8 mouse cellular contexts compared by ENCODE assay signal in genomic region chr6:120539132-120539759, GRCm38 (mm10). TPM values are rescaled to one million over a fixed set of nuclear protein-coding genes. Genes with fewer than 3 reads are reported as not detected.
DNase-seq lines count a peak whose midpoint lies in the region; ATAC-seq and TF ChIP-seq lines count a peak whose summit lies in the region.

No protein-coding gene starts in this region.

- ATAC-seq in heart, embryonic 11.5 days (replicated peaks; ENCODE audit: insufficient number of reproducible peaks, low FRiP score, low TSS enrichment), result peak; percentile 79
- peak; percentile 92 for ATAC-seq in kidney, embryonic 15.5 days (replicated peaks; ENCODE audit: low FRiP score)
- ATAC-seq in liver, embryonic 11.5 days (replicated peaks; ENCODE audit: low FRiP score), result peak; percentile 85
- ATAC-seq in stomach, embryonic 14.5 days (ENCODE audit: insufficient number of reproducible peaks, insufficient read depth, low FRiP score, low read depth), result peak; percentile 86

- H3K79me3 ChIP-seq in C2C12 (ENCODE audit: low read depth), result no peaks in the 10 kb centered on the region

- no peaks in the 10 kb centered on the region for H3K9me3 ChIP-seq in heart, embryonic 11.5 days (replicated peaks; ENCODE audit: control insufficient read depth, low read length)
- no peaks in the 10 kb centered on the region for H3K9me3 ChIP-seq in kidney, embryonic 15.5 days (replicated peaks)
- no peaks in the 10 kb centered on the region for H3K9me3 ChIP-seq in liver, embryonic 11.5 days (ENCODE audit: control insufficient read depth, low read length)
- H3K9me3 ChIP-seq in stomach, embryonic 14.5 days (ENCODE audit: control insufficient read depth, low read depth, low read length), result no peaks in the 10 kb centered on the region

- peak; percentile 82 for TF ChIP-seq CTCF in C2C12 (IDR thresholded peaks at IDR 0.05; ENCODE audit: control insufficient read depth, insufficient read depth, insufficient read length)
- peak; percentile 94 for TF ChIP-seq CTCF in embryonic fibroblast, embryonic 13.5 days (IDR thresholded peaks at IDR 0.05; ENCODE audit: borderline replicate concordance, insufficient read depth, low read length)

- H3K4me1 ChIP-seq in embryonic fibroblast, embryonic 13.5 days (ENCODE audit: control insufficient read depth, insufficient read depth, low read length), result no peaks in the 10 kb centered on the region
- H3K4me1 ChIP-seq in heart, embryonic 11.5 days (ENCODE audit: control insufficient read depth, insufficient read depth, low read length), result peaks cover 5% of the 10 kb centered on the region; the same call in 1 of the 2 replicates
- peaks cover 14% of the 10 kb centered on the region for H3K4me1 ChIP-seq in kidney, embryonic 15.5 days
- H3K4me1 ChIP-seq in liver, embryonic 11.5 days (replicated peaks; ENCODE audit: control insufficient read depth, insufficient read depth, low read length), result peaks cover 10% of the 10 kb centered on the region
- H3K4me1 ChIP-seq in stomach, embryonic 14.5 days (ENCODE audit: control insufficient read depth, insufficient read depth, low read length), result no peaks in the 10 kb centered on the region

- H3K27ac ChIP-seq in embryonic fibroblast, embryonic 13.5 days (ENCODE audit: insufficient read depth, low read length), result no peak overlapping the region
- peak overlapping the region; percentile 51; the same call in 1 of the 2 replicates for H3K27ac ChIP-seq in heart, embryonic 11.5 days (ENCODE audit: low read depth, low read length)
- no peak overlapping the region for H3K27ac ChIP-seq in kidney, embryonic 15.5 days
- peak overlapping the region; percentile 34 for H3K27ac ChIP-seq in liver, embryonic 11.5 days (ENCODE audit: low read depth, low read length)
- H3K27ac ChIP-seq in stomach, embryonic 14.5 days (ENCODE audit: low read length), result no peak overlapping the region

- H3ac ChIP-seq in C2C12 (ENCODE audit: control insufficient read depth, insufficient read length, low read depth), result no peak overlapping the region

- peak; percentile 87 for DNase-seq in brain, adult 2 months (ENCODE audit: low read depth, low spot score)
- DNase-seq in liver, embryonic 11.5 days (ENCODE audit: low spot score), result peak; percentile 86
- DNase-seq in natural killer cell, adult 2 months (ENCODE audit: low spot score in 2 of 2), result peak; percentile 49 to 71

- peak overlapping the region; percentile 59 for H3K4me2 ChIP-seq in heart, embryonic 11.5 days
- peak overlapping the region; percentile 65 for H3K4me2 ChIP-seq in kidney, embryonic 15.5 days
- peak overlapping the region; percentile 66 for H3K4me2 ChIP-seq in liver, embryonic 11.5 days
- H3K4me2 ChIP-seq in stomach, embryonic 14.5 days (replicated peaks; ENCODE audit: low read depth, low read length), result peak overlapping the region; percentile 49

- no peaks in the 10 kb centered on the region for H3K36me3 ChIP-seq in C2C12 (ENCODE audit: control insufficient read depth, insufficient read depth)
- no peaks in the 10 kb centered on the region for H3K36me3 ChIP-seq in heart, embryonic 11.5 days (ENCODE audit: control insufficient read depth, insufficient read depth, low read length)
- no peaks in the 10 kb centered on the region for H3K36me3 ChIP-seq in kidney, embryonic 15.5 days
- no peaks in the 10 kb centered on the region for H3K36me3 ChIP-seq in liver, embryonic 11.5 days (ENCODE audit: control insufficient read depth, insufficient read depth, low read length)
- H3K36me3 ChIP-seq in stomach, embryonic 14.5 days (ENCODE audit: control insufficient read depth, insufficient read depth, low read length), result no peaks in the 10 kb centered on the region

- H3K27me3 ChIP-seq in C2C12 (ENCODE audit: control insufficient read depth, insufficient read depth, insufficient read length), result peaks cover 6% of the 10 kb centered on the region
- H3K27me3 ChIP-seq in heart, embryonic 11.5 days (ENCODE audit: control insufficient read depth, insufficient read depth, low read length), result no peaks in the 10 kb centered on the region
- no peaks in the 10 kb centered on the region for H3K27me3 ChIP-seq in kidney, embryonic 15.5 days
- no peaks in the 10 kb centered on the region for H3K27me3 ChIP-seq in liver, embryonic 11.5 days (replicated peaks; ENCODE audit: control insufficient read depth, insufficient read depth, low read length)
- H3K27me3 ChIP-seq in stomach, embryonic 14.5 days (ENCODE audit: control insufficient read depth, insufficient read depth, low read length), result no peaks in the 10 kb centered on the region

- 4% methylated on average over 16 of the region's 16 CpGs for WGBS in heart, embryonic 11.5 days (ENCODE audit: insufficient replicate concordance)
- WGBS in kidney, embryonic 15.5 days, result 3% methylated on average over 16 of the region's 16 CpGs
- WGBS in liver, embryonic 11.5 days, result 7% methylated on average over 16 of the region's 16 CpGs
- WGBS in stomach, embryonic 14.5 days, result 4% methylated on average over 16 of the region's 16 CpGs

- peak overlapping the region; percentile 62 for H3K9ac ChIP-seq in heart, embryonic 11.5 days (ENCODE audit: low read depth, low read length)
- peak overlapping the region; percentile 37; the same call in 1 of the 2 replicates for H3K9ac ChIP-seq in kidney, embryonic 15.5 days
- H3K9ac ChIP-seq in liver, embryonic 11.5 days (ENCODE audit: low read depth, low read length), result peak overlapping the region; percentile 64
- H3K9ac ChIP-seq in stomach, embryonic 14.5 days (replicated peaks; ENCODE audit: low read depth, low read length), result no peak overlapping the region

- no peaks in the 10 kb centered on the region for H3K79me2 ChIP-seq in C2C12 (ENCODE audit: control insufficient read depth, insufficient read depth)

- no peak overlapping the region for H3K4me3 ChIP-seq in C2C12 (ENCODE audit: insufficient read depth, poor library complexity, severe bottlenecking)
- no peak overlapping the region for H3K4me3 ChIP-seq in embryonic fibroblast, embryonic 13.5 days (ENCODE audit: insufficient read depth, low read length)
- H3K4me3 ChIP-seq in heart, embryonic 11.5 days (ENCODE audit: low read depth, low read length), result peak overlapping the region; percentile 21
- peak overlapping the region; percentile 37 for H3K4me3 ChIP-seq in kidney, embryonic 15.5 days (replicated peaks)
- H3K4me3 ChIP-seq in liver, embryonic 11.5 days (ENCODE audit: low read depth, low read length), result peak overlapping the region; percentile 22
- H3K4me3 ChIP-seq in stomach, embryonic 14.5 days (ENCODE audit: low read depth, low read length), result peak overlapping the region; percentile 14; the same call in 1 of the 2 replicates

- TF ChIP-seq POLR2A in embryonic fibroblast, embryonic 13.5 days (IDR thresholded peaks at IDR 0.05; ENCODE audit: low read depth, low read length), result no peak

TF ChIP-seq in C2C12, 6 proteins besides CTCF, POLR2A, EP300 and RAD21:
- TF ChIP-seq CEBPB (IDR thresholded peaks at IDR 0.05; ENCODE audit: low read depth), result no peak
- TF ChIP-seq MAX (IDR thresholded peaks at IDR 0.05), result no peak
- no peak for TF ChIP-seq FOSL1 (IDR thresholded peaks at IDR 0.05; ENCODE audit: insufficient read depth, low read length, poor library complexity, severe bottlenecking)
- no peak for TF ChIP-seq MYOD1 (IDR thresholded peaks at IDR 0.05; ENCODE audit: control insufficient read depth, insufficient read length, low read depth)
- TF ChIP-seq MYOG (IDR thresholded peaks at IDR 0.05; ENCODE audit: control insufficient read depth, extremely low read depth, insufficient read length), result no peak
- no peak for TF ChIP-seq USF1 (IDR thresholded peaks at IDR 0.05; ENCODE audit: low read depth)

RNA-seq across cellular contexts. Expression of gene Hdhd5, which starts 8.1 kb away (rescaled TPM):
- 10.2 TPM for polyA plus RNA-seq in C2C12 (2012; fragmentation: generic; extraction: Trizol)
- 8.5 and 10.9 TPM in 2 replicates for polyA plus RNA-seq in embryonic fibroblast, embryonic 13.5 days (2011; ENCODE audit: insufficient read length, low read depth, missing spikeins)
- 13.2 and 17.5 TPM in 2 replicates for polyA plus RNA-seq in heart, embryonic 11.5 days (2014; fragmentation: Nextera tagmentation; extraction: Ambion mirVana)
- polyA plus RNA-seq in kidney, embryonic 15.5 days (2015; fragmentation: Nextera tagmentation; extraction: Ambion mirVana), result 19.4 and 19.8 TPM in 2 replicates
- polyA plus RNA-seq in liver, embryonic 11.5 days (2014; fragmentation: Nextera tagmentation; extraction: Ambion mirVana), result 19.9 and 20.7 TPM in 2 replicates
- 14.9 and 17.0 TPM in 2 replicates for polyA plus RNA-seq in stomach, embryonic 14.5 days (2014; fragmentation: Nextera tagmentation; extraction: Ambion mirVana)

RNA-seq across cellular contexts. Expression of gene Tmem121b, which starts 45.6 kb away (rescaled TPM):
- 0.02 TPM for polyA plus RNA-seq in C2C12 (2012; fragmentation: generic; extraction: Trizol)
- polyA plus RNA-seq in embryonic fibroblast, embryonic 13.5 days (2011; ENCODE audit: insufficient read length, low read depth, missing spikeins), result 0.11 TPM in 1 of 2 replicates, not detected in the other
- polyA plus RNA-seq in heart, embryonic 11.5 days (2014; fragmentation: Nextera tagmentation; extraction: Ambion mirVana), result 0.04 and 0.09 TPM in 2 replicates
- polyA plus RNA-seq in kidney, embryonic 15.5 days (2015; fragmentation: Nextera tagmentation; extraction: Ambion mirVana), result 0.06 and 0.13 TPM in 2 replicates
- polyA plus RNA-seq in liver, embryonic 11.5 days (2014; fragmentation: Nextera tagmentation; extraction: Ambion mirVana), result 0.07 TPM in 1 of 2 replicates, not detected in the other
- 0.14 and 0.17 TPM in 2 replicates for polyA plus RNA-seq in stomach, embryonic 14.5 days (2014; fragmentation: Nextera tagmentation; extraction: Ambion mirVana)

Comparison
In these comparisons a context has a peak if more than half of its experiments do, and no peak if none do; other contexts are left out.
1. H3K4me3 ChIP-seq: peak in heart, embryonic 11.5 days (single experiment), kidney, embryonic 15.5 days (single experiment), liver, embryonic 11.5 days (single experiment) and stomach, embryonic 14.5 days (single experiment); none in C2C12 (single experiment) and embryonic fibroblast, embryonic 13.5 days (single experiment).
2. H3K27ac ChIP-seq: peak in heart, embryonic 11.5 days (single experiment) and liver, embryonic 11.5 days (single experiment); none in embryonic fibroblast, embryonic 13.5 days (single experiment), kidney, embryonic 15.5 days (single experiment) and stomach, embryonic 14.5 days (single experiment).
3. Peak in every context shown above with its lines, with median percentiles within 50 percentile points of each other: DNase-seq, ATAC-seq and H3K4me2 ChIP-seq.